Mouse (Mus musculus): ENCODE data around the gene Hspa1l. TPM values are rescaled to one million over a fixed set of nuclear protein-coding genes. Genes with fewer than 3 reads are reported as not detected.

The Hspa1l gene
- total and polyA plus RNA-seq, 2 experiments from 2014 or later, result 0.76 to 0.99 TPM

DNA sequence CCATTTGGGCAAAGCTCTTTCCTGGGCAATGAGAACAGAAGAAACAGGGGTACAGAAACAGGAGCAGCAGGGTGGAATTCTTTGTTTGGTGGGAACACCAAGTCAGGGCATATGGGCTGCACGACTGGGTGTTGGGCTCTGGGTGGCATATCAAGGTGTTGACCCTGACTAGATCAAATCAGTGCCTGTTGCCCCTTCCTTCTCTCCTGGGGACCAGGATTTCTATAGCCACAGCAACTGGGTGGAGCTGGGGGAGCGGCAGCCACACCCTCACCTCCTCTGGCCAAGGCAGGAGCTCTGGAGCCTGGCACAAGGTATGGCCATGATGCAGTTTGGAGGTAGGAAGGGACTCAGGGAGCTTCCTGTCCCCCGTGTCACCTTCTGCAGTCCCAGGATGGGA, 45.7 kb downstream of the Hspa1l start:
- no peak for DNase-seq (ENCODE audit: low spot score)
- Histone ChIP-seq H3K36me3 (ENCODE audit: insufficient read depth, low read length) (peaks cover 28% of the 10 kb centered on the region), H3K27ac (no peak overlapping the region), H3K9me3 (ENCODE audit: low read length) (no peaks in the 10 kb centered on the region), H3K4me2 (ENCODE audit: low read depth, low read length) (no peak overlapping the region), H3K9ac (replicated peaks; ENCODE audit: low read length) (no peak overlapping the region), H3K27me3 (ENCODE audit: insufficient read depth, low read length) (no peaks in the 10 kb centered on the region), H3K4me3 (ENCODE audit: low read length) (no peak overlapping the region), H3K4me1 (ENCODE audit: insufficient read depth, low read length) (peaks cover 6% of the 10 kb centered on the region)
- 88% methylated on average over 3 of the region's 3 CpGs for WGBS
- ATAC-seq, result no peak
- TF ChIP-seq CTCF (IDR thresholded peaks at IDR 0.05; ENCODE audit: low read depth), result no peak

DNA sequence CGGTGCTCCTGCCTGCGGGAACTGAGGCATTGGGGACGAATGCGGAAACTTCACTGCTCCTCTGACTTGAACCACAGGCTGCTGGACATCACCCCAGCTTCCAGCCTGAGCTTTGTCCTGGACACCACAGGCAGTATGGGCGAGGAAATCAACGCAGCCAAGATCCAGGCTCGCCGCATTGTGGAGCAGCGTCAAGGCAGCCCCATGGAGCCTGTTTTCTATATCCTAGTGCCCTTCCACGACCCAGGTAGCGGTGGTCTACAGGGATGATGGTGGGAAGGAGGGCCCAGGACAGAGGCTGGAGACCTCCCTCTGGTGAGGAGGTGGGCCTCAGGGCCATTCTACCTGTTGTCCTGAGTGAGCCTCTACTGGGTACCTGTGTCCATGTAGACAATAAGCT, 47.4 kb downstream of the Hspa1l start:
- H3K27ac ChIP-seq, result no peak overlapping the region
- no peak overlapping the region for H3K4me3 ChIP-seq (ENCODE audit: low read length)
- TF ChIP-seq CTCF (IDR thresholded peaks at IDR 0.05; ENCODE audit: low read depth), result no peak
- 75% methylated on average over 11 of the region's 11 CpGs for WGBS
- no peak for ATAC-seq
- H3K4me1 ChIP-seq (ENCODE audit: insufficient read depth, low read length), result peaks cover 6% of the 10 kb centered on the region
- peaks cover 12% of the 10 kb centered on the region; the same call in 1 of the 2 replicates for H3K36me3 ChIP-seq (ENCODE audit: insufficient read depth, low read length)
- DNase-seq (ENCODE audit: low spot score), result no peak
- no peaks in the 10 kb centered on the region for H3K27me3 ChIP-seq (ENCODE audit: insufficient read depth, low read length)
- no peaks in the 10 kb centered on the region for H3K9me3 ChIP-seq (ENCODE audit: low read length)
- H3K4me2 ChIP-seq (ENCODE audit: low read depth, low read length), result no peak overlapping the region
- no peak overlapping the region for H3K9ac ChIP-seq (replicated peaks; ENCODE audit: low read length)

DNA sequence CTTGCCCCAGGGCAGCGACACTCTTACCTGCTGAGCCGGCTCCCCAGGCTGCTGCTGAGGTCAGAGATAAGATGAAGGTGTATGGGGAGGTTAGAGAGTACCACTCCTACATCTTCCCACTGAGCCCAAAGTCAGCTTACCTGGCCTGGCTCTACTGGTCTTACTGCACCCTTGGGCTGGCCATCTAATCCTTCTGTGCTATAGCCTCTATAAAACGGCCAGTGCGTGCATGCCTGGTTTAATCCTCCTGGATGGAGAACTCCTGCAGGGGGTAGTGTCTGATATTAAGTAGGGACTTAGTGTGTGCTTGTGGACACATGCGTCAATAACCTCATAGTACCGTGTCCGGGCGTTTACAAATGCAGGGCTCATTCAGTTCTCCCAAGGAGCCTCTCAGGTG, 48.0 kb downstream of the Hspa1l start:
- WGBS, result 84% methylated on average over 8 of the region's 8 CpGs
- DNase-seq (ENCODE audit: low spot score) (no peak), ATAC-seq (no peak)
- no peak for TF ChIP-seq CTCF (IDR thresholded peaks at IDR 0.05; ENCODE audit: low read depth)
- Histone ChIP-seq H3K4me3 (ENCODE audit: low read length) (no peak overlapping the region), H3K36me3 (ENCODE audit: insufficient read depth, low read length) (peaks cover 5% of the 10 kb centered on the region; the same call in 1 of the 2 replicates), H3K27me3 (ENCODE audit: insufficient read depth, low read length) (no peaks in the 10 kb centered on the region), H3K9ac (replicated peaks; ENCODE audit: low read length) (no peak overlapping the region), H3K4me1 (ENCODE audit: insufficient read depth, low read length) (peaks cover 6% of the 10 kb centered on the region), H3K27ac (no peak overlapping the region), H3K9me3 (ENCODE audit: low read length) (no peaks in the 10 kb centered on the region), H3K4me2 (ENCODE audit: low read depth, low read length) (no peak overlapping the region)

DNA sequence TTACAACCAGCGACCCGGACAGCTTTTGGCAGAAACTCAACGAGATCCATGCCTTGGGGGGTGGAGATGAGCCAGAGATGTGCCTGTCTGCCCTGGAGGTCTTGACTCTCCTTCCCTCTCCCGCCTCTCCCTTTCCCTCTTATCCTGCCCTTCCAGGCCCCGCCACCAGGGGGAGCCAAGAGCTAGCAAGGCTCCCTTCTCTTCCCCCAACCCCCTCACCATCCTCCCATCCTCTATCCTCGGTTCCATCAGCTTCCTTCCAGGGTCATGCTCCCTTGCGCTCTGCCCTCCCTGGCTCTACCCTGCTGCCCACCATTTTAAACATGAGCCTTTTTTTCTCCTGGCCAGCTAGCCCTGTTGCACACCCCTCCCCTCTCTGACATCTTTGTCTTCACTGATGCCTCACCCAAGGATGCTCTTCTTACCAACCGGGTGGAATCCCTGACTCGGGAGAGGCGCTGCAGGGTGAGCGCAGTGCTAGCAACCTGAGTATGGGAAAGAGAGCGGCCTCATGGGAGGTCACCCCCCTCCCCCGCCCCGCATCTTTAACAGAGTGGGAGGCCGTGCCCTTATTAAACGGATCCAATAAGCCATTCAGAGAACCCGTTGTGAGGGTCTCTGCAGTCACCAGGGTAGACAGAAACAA, 48.8 kb downstream of the Hspa1l start:
- peak; percentile 81 for DNase-seq (ENCODE audit: low spot score)
- Histone ChIP-seq H3K4me2 (ENCODE audit: low read depth, low read length) (0 out of 2 replicates have a peak overlapping the region, but pooled peaks have one; percentile 17), H3K27ac (no peak overlapping the region), H3K27me3 (ENCODE audit: insufficient read depth, low read length) (no peaks in the 10 kb centered on the region), H3K9me3 (ENCODE audit: low read length) (no peaks in the 10 kb centered on the region), H3K4me3 (ENCODE audit: low read length) (no peak overlapping the region), H3K36me3 (ENCODE audit: insufficient read depth, low read length) (no peaks in the 10 kb centered on the region), H3K9ac (replicated peaks; ENCODE audit: low read length) (no peak overlapping the region), H3K4me1 (ENCODE audit: insufficient read depth, low read length) (peaks cover 6% of the 10 kb centered on the region)
- 6% methylated on average over 17 of the region's 17 CpGs for WGBS
- peak; percentile 75 for ATAC-seq
- TF ChIP-seq CTCF (IDR thresholded peaks at IDR 0.05; ENCODE audit: low read depth), result peak; percentile 98

DNA sequence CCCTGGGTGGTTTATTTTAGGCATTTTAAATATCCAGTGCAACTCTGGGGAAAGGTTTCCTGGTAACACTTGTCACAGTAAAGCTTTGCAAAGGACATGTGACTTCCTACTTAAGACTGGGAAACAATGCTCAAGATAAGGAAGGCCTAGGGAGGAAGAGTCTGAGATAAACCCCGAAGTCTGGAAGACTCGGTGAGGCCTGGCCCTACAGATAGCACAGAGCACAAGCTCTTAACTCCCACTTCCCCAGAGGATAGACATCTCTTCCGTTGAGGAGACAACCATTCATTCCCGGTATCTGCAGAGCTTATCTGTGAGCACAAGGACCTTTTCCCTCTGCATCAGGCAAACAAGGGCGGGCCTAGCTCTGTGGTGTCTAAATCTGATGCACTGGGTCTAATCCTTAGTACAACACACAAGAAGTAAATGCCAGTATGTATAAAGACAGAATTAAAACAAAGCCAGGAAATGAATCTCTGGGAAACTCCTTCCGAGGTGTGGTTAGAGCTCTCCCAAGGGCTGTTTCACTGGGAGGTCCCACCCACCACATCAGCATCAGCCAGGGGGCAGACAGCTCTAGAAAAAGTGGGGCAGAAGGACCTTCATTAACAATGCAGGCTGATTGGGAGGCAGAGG, 49.5 kb downstream of the Hspa1l start:
- Histone ChIP-seq H3K27me3 (ENCODE audit: insufficient read depth, low read length) (no peaks in the 10 kb centered on the region), H3K4me1 (ENCODE audit: insufficient read depth, low read length) (peaks cover 6% of the 10 kb centered on the region), H3K4me3 (ENCODE audit: low read length) (no peak overlapping the region), H3K9me3 (ENCODE audit: low read length) (no peaks in the 10 kb centered on the region), H3K4me2 (ENCODE audit: low read depth, low read length) (no peak overlapping the region), H3K9ac (replicated peaks; ENCODE audit: low read length) (no peak overlapping the region), H3K27ac (no peak overlapping the region), H3K36me3 (ENCODE audit: insufficient read depth, low read length) (no peaks in the 10 kb centered on the region)
- ATAC-seq (no peak), DNase-seq (ENCODE audit: low spot score) (no peak)
- 63% methylated on average over 6 of the region's 6 CpGs for WGBS
- no peak for TF ChIP-seq CTCF (IDR thresholded peaks at IDR 0.05; ENCODE audit: low read depth)

DNA sequence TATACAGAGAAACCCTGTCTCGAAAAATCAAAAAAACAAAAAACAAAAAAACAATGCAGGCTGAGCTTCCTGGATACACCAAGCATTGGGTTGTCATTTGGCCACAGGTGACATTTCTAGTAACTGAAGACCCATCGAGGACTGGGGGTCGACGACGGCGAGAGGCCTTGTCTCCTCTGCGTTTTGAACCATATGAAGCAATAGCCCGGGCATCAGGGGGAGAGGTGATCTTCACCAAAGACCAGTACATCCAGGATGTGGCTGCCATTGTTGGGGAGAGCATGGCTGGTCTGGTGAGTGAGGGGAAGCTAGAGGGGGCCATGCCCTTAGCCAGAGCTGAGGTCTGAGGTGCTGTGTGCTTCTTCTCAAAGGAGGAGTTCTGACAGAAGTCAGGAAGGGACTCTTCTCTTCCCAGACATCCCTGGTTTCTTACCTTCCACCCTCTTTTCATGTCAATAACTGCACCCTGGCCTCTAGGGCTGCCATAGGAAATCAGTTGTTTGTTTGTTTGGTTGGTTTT, 50.1 kb downstream of the Hspa1l start:
- H3K9me3 ChIP-seq (ENCODE audit: low read length), result no peaks in the 10 kb centered on the region
- WGBS, result 95% methylated on average over 8 of the region's 8 CpGs

DNA sequence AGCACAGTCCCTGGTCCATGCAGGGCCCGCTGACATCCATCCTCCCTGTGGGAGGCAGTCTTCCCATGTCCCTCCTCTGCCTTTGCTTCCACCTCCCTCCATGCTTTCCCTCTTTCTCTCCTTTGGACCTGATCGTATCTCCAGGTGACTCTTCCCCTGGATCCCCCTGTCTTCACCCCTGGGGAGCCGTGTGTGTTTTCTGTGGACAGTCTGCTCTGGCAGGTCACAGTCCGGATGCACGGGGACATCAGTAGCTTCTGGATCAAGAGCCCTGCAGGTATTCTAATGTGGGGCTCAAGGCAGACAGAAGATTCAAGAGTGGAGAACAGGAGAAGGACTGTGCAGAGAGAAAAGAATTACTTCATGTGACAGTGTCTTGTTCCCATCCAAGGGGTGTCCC, 50.7 kb downstream of the Hspa1l start:
- Histone ChIP-seq H3K27ac (no peak overlapping the region), H3K4me3 (ENCODE audit: low read length) (no peak overlapping the region), H3K9ac (replicated peaks; ENCODE audit: low read length) (no peak overlapping the region), H3K9me3 (ENCODE audit: low read length) (no peaks in the 10 kb centered on the region), H3K27me3 (ENCODE audit: insufficient read depth, low read length) (no peaks in the 10 kb centered on the region), H3K4me2 (ENCODE audit: low read depth, low read length) (no peak overlapping the region), H3K4me1 (ENCODE audit: insufficient read depth, low read length) (peaks cover 6% of the 10 kb centered on the region), H3K36me3 (ENCODE audit: insufficient read depth, low read length) (no peaks in the 10 kb centered on the region)
- ATAC-seq (no peak), DNase-seq (ENCODE audit: low spot score) (no peak)
- TF ChIP-seq CTCF (IDR thresholded peaks at IDR 0.05; ENCODE audit: low read depth), result no peak
- 85% methylated on average over 5 of the region's 5 CpGs for WGBS

More for the DNA sequence above, 50.1 kb downstream of the Hspa1l start:
- H3K9ac ChIP-seq (replicated peaks; ENCODE audit: low read length), result no peak overlapping the region
- no peak for TF ChIP-seq CTCF (IDR thresholded peaks at IDR 0.05; ENCODE audit: low read depth)
- no peak overlapping the region for H3K4me3 ChIP-seq (ENCODE audit: low read length)
- H3K4me2 ChIP-seq (ENCODE audit: low read depth, low read length), result no peak overlapping the region
- H3K36me3 ChIP-seq (ENCODE audit: insufficient read depth, low read length), result no peaks in the 10 kb centered on the region
- peaks cover 6% of the 10 kb centered on the region for H3K4me1 ChIP-seq (ENCODE audit: insufficient read depth, low read length)
- ATAC-seq (no peak), DNase-seq (ENCODE audit: low spot score) (no peak)
- H3K27ac ChIP-seq, result no peak overlapping the region
- no peaks in the 10 kb centered on the region for H3K27me3 ChIP-seq (ENCODE audit: insufficient read depth, low read length)

Data from hindbrain, postnatal 0 days (tissue).